Mouse (Mus musculus) forebrain, embryonic 15.5 days (tissue): ENCODE data around the gene H2-Ab1. TPM values are rescaled to one million over a fixed set of nuclear protein-coding genes. Genes with fewer than 3 reads are reported as not detected.
"Not testable (repeated sequence)": the region's sequence is repeated elsewhere in the genome, so short reads cannot be mapped to it uniquely, and the experiment has no call there.

Source experiments
- ATAC-seq: fragments of 200-750 bp; cut with Nextera tagmentation; replicated peaks from 2 replicates; pipeline ENCODE4 v1.8.0; 2017; ENCODE audit warnings: mild to moderate bottlenecking, moderate TSS enrichment, moderate library complexity
- H3K27ac ChIP-seq: fragments of 300-500 bp; sonication (generic); replicated peaks from 2 replicates; pipeline ENCODE4 v1.5.1; 2015; ENCODE audit warnings: mild to moderate bottlenecking, inconsistent platforms
- H3K27me3 ChIP-seq: fragments of 300-500 bp; sonication (generic); 2 replicates; pipeline ENCODE4 v1.6.1; 2015; ENCODE audit warnings: inconsistent platforms
- H3K36me3 ChIP-seq: fragments of 300-500 bp; sonication (generic); 2 replicates; pipeline ENCODE4 v1.6.1; 2015; ENCODE audit warnings: mild to moderate bottlenecking, inconsistent platforms
- H3K4me1 ChIP-seq: fragments of 300-500 bp; sonication (generic); 2 replicates; pipeline ENCODE4 v1.6.1; 2015; ENCODE audit warnings: inconsistent platforms
- H3K4me2 ChIP-seq: fragments of 300-500 bp; sonication (generic); replicated peaks from 2 replicates; pipeline ENCODE4 v1.6.1; 2015; ENCODE audit warnings: mild to moderate bottlenecking, inconsistent platforms
- H3K4me3 ChIP-seq: fragments of 300-500 bp; sonication (generic); 2 replicates; pipeline ENCODE4 v1.5.1; 2015; ENCODE audit warnings: mild to moderate bottlenecking, inconsistent platforms
- H3K9ac ChIP-seq: fragments of 300-500 bp; sonication (generic); replicated peaks from 2 replicates; pipeline ENCODE4 v1.6.1; 2015; ENCODE audit warnings: mild to moderate bottlenecking, inconsistent platforms
- H3K9me3 ChIP-seq: fragments of 300-500 bp; sonication (generic); 2 replicates; pipeline ENCODE4 v1.6.1; 2016; ENCODE audit warnings: inconsistent platforms
- whole genome bisulfite sequencing: fragments of 180-500 bp; shearing (Covaris S2); methylation state at CpG from one replicate; pipeline ENCODE4 v1.1.7; 2015; ENCODE audit warnings: mixed read lengths; 5-methylcytosine and 5-hydroxymethylcytosine counted together
- polyA plus RNA-seq: library from polyadenylated mRNA; unstranded; fragments of >200 nt; fragmentation: Nextera tagmentation; extraction: Ambion mirVana; gene quantifications from 2 replicates; pipeline ENCODE4 v1.2.1, GENCODE M21; 2015

The H2-Ab1 gene
- polyA plus RNA-seq, 1 experiment from 2014 or later = 1.2 TPM

- Histone ChIP-seq H3K4me3 (no peak overlapping the region), H3K36me3 (no peaks in the 10 kb centered on the region), H3K4me1 (no peaks in the 10 kb centered on the region), H3K27ac (no peak overlapping the region), H3K4me2 (no peak overlapping the region), H3K9ac (no peak overlapping the region), H3K9me3 (no peaks in the 10 kb centered on the region), H3K27me3 (no peaks in the 10 kb centered on the region)
- no peak for ATAC-seq
- 85% methylated on average over 4 of the region's 4 CpGs for WGBS
Measured at GRCm38 (mm10) chr17:34301670-34302190, 44.2 kb downstream of the H2-Ab1 start.

GRCm38 (mm10) chr17:34303789-34304188, 46.3 kb downstream of the H2-Ab1 start:
- Histone ChIP-seq H3K36me3 (no peaks in the 10 kb centered on the region), H3K9ac (no peak overlapping the region), H3K9me3 (no peaks in the 10 kb centered on the region), H3K27ac (no peak overlapping the region), H3K4me3 (no peak overlapping the region), H3K27me3 (no peaks in the 10 kb centered on the region), H3K4me2 (no peak overlapping the region), H3K4me1 (no peaks in the 10 kb centered on the region)
- WGBS = 90% methylated on average over 2 of the region's 2 CpGs
- ATAC-seq = no peak

GRCm38 (mm10) chr17:34304751-34305150, 47.3 kb downstream of the H2-Ab1 start:
- Histone ChIP-seq H3K9me3 (no peaks in the 10 kb centered on the region), H3K27me3 (no peaks in the 10 kb centered on the region), H3K4me1 (peaks cover 4% of the 10 kb centered on the region; the same call in 1 of the 2 replicates), H3K27ac (no peak overlapping the region), H3K4me2 (no peak overlapping the region), H3K36me3 (no peaks in the 10 kb centered on the region), H3K9ac (no peak overlapping the region), H3K4me3 (no peak overlapping the region)
- no peak for ATAC-seq
- WGBS = 28% methylated on average over 4 of the region's 4 CpGs

- H3K27me3 ChIP-seq = no peaks in the 10 kb centered on the region
- peaks cover 4% of the 10 kb centered on the region; the same call in 1 of the 2 replicates for H3K4me1 ChIP-seq
- H3K4me2 ChIP-seq = no peak within 1 kb of the TSS
- peak; percentile 85 for ATAC-seq
- no peaks in the 10 kb centered on the region for H3K9me3 ChIP-seq
- H3K27ac ChIP-seq = no peak within 1 kb of the TSS
- no peaks in the 10 kb centered on the region for H3K36me3 ChIP-seq
- no peak within 1 kb of the TSS for H3K4me3 ChIP-seq
- H3K9ac ChIP-seq = no peak within 1 kb of the TSS
Measured at GRCm38 (mm10) chr17:34305380-34306030, 48.0 kb downstream of the H2-Ab1 start, which contains the start of gene H2-Eb1. H2-Eb1 (plus strand) TSS chr17:34305867.

- H3K4me3 ChIP-seq = no peak overlapping the region
- no peaks in the 10 kb centered on the region for H3K36me3 ChIP-seq
- no peak overlapping the region for H3K9ac ChIP-seq
- no peak overlapping the region for H3K27ac ChIP-seq
- no peak for ATAC-seq
- peaks cover 4% of the 10 kb centered on the region; the same call in 1 of the 2 replicates for H3K4me1 ChIP-seq
- WGBS = 88% methylated on average over 2 of the region's 2 CpGs
- no peaks in the 10 kb centered on the region for H3K9me3 ChIP-seq
- no peak overlapping the region for H3K4me2 ChIP-seq
- H3K27me3 ChIP-seq = no peaks in the 10 kb centered on the region
Measured at GRCm38 (mm10) chr17:34306407-34306806, 48.9 kb downstream of the H2-Ab1 start.

- H3K9me3 ChIP-seq = no peaks in the 10 kb centered on the region
- H3K4me2 ChIP-seq = no peak overlapping the region
- H3K4me3 ChIP-seq = no peak overlapping the region
- ATAC-seq = no peak
- H3K27me3 ChIP-seq = no peaks in the 10 kb centered on the region
- H3K36me3 ChIP-seq = no peaks in the 10 kb centered on the region
- H3K4me1 ChIP-seq = peaks cover 4% of the 10 kb centered on the region; the same call in 1 of the 2 replicates
- no peak overlapping the region for H3K9ac ChIP-seq
- no peak overlapping the region for H3K27ac ChIP-seq
Measured at GRCm38 (mm10) chr17:34307216-34307615, 49.7 kb downstream of the H2-Ab1 start.

GRCm38 (mm10) chr17:34308161-34308560, 50.7 kb downstream of the H2-Ab1 start:
- Histone ChIP-seq H3K9ac (no peak overlapping the region), H3K4me1 (peaks cover 4% of the 10 kb centered on the region; the same call in 1 of the 2 replicates), H3K27ac (no peak overlapping the region), H3K27me3 (no peaks in the 10 kb centered on the region), H3K4me2 (no peak overlapping the region), H3K4me3 (no peak overlapping the region), H3K36me3 (no peaks in the 10 kb centered on the region), H3K9me3 (no peaks in the 10 kb centered on the region)
- WGBS = 85% methylated on average over 4 of the region's 4 CpGs
- no peak for ATAC-seq

GRCm38 (mm10) chr17:34309225-34309624, 51.7 kb downstream of the H2-Ab1 start:
- no peak for ATAC-seq
- Histone ChIP-seq H3K4me3 (peak overlapping the region; percentile 77), H3K4me1 (peaks cover 4% of the 10 kb centered on the region; the same call in 1 of the 2 replicates), H3K27me3 (no peaks in the 10 kb centered on the region), H3K4me2 (peak overlapping the region; percentile 57), H3K36me3 (no peaks in the 10 kb centered on the region), H3K27ac (0 out of 2 replicates have a peak overlapping the region, but pooled peaks have one; percentile 35), H3K9ac (peak overlapping the region; percentile 67), H3K9me3 (no peaks in the 10 kb centered on the region)
- 28% methylated on average over 10 of the region's 10 CpGs for WGBS

GRCm38 (mm10) chr17:34309683-34310385, 52.3 kb downstream of the H2-Ab1 start:
- Histone ChIP-seq H3K9me3 (no peaks in the 10 kb centered on the region), H3K4me2 (peak overlapping the region; percentile 57), H3K4me1 (peaks cover 4% of the 10 kb centered on the region; the same call in 1 of the 2 replicates), H3K27ac (peak overlapping the region; percentile 35; the same call in 1 of the 2 replicates), H3K9ac (peak overlapping the region; percentile 67), H3K27me3 (no peaks in the 10 kb centered on the region), H3K4me3 (peak overlapping the region; percentile 77), H3K36me3 (no peaks in the 10 kb centered on the region)
- WGBS = 23% methylated on average over 38 of the region's 38 CpGs
- ATAC-seq = peak; percentile 92

- H3K27me3 ChIP-seq, ATAC-seq, H3K4me2 ChIP-seq, H3K9me3 ChIP-seq, H3K4me3 ChIP-seq, H3K9ac ChIP-seq, H3K4me1 ChIP-seq, H3K36me3 ChIP-seq, H3K27ac ChIP-seq: not testable (repeated sequence)
- WGBS = 91% methylated on average over 3 of the region's 3 CpGs
Measured at GRCm38 (mm10) chr17:34310526-34310925, 53.0 kb downstream of the H2-Ab1 start.

GRCm38 (mm10) chr17:34312185-34312584, 54.7 kb downstream of the H2-Ab1 start:
- no peaks in the 10 kb centered on the region for H3K36me3 ChIP-seq
- ATAC-seq = no peak
- no peaks in the 10 kb centered on the region for H3K27me3 ChIP-seq
- H3K4me3 ChIP-seq = no peak overlapping the region
- no peak overlapping the region for H3K9ac ChIP-seq
- WGBS = 97% methylated on average over 1 of the region's 1 CpGs
- H3K27ac ChIP-seq = no peak overlapping the region
- peaks cover 4% of the 10 kb centered on the region; the same call in 1 of the 2 replicates for H3K4me1 ChIP-seq
- no peak overlapping the region for H3K4me2 ChIP-seq
- no peaks in the 10 kb centered on the region for H3K9me3 ChIP-seq

GRCm38 (mm10) chr17:34313393-34313792, 55.9 kb downstream of the H2-Ab1 start:
- no peak overlapping the region for H3K4me3 ChIP-seq
- peaks cover 4% of the 10 kb centered on the region; the same call in 1 of the 2 replicates for H3K4me1 ChIP-seq
- H3K27me3 ChIP-seq = no peaks in the 10 kb centered on the region
- ATAC-seq = peak; percentile 61; the same call in 1 of the 2 replicates
- H3K27ac ChIP-seq = no peak overlapping the region
- H3K9me3 ChIP-seq = no peaks in the 10 kb centered on the region
- no peaks in the 10 kb centered on the region for H3K36me3 ChIP-seq
- no peak overlapping the region for H3K9ac ChIP-seq
- WGBS = 40% methylated on average over 3 of the region's 3 CpGs
- H3K4me2 ChIP-seq = no peak overlapping the region
